Mouse (Mus musculus) kidney, postnatal 10 days (tissue): ENCODE measurements at regions not wholly inside any gene's neighbourhood (a gene's known extent, or its start where the extent isn't known, plus 50 kb on each side); places are given as distances from the start of the nearest gene placed in this dataset.

Experiments
- DNase-seq: peaks from one replicate; pipeline ENCODE4 v3.0.0; 2021; ENCODE audit warnings: mixed read lengths

- peak; percentile 53 for DNase-seq
Observed at GRCm38 (mm10) chr2:11362205-11362994, 190.5 kb downstream of the Prkcq start.

- DNase-seq, result no peak
Observed at GRCm38 (mm10) chr2:11359280-11359679, 187.4 kb downstream of the Prkcq start.

- DNase-seq, result no peak
Observed at GRCm38 (mm10) chr2:11356714-11357113, 184.8 kb downstream of the Prkcq start.

GRCm38 (mm10) chr2:11355594-11355993 lies 183.7 kb downstream of the Prkcq start:
- no peak for DNase-seq
